Mouse (Mus musculus) cerebellum, postnatal 25 days (tissue): Measurements from ENCODE around the gene Golph3.

Source experiments
- DNase-seq, 2 experiments: peaks; one replicate each; pipeline ENCODE4 v3.0.0; 2021; ENCODE audit warnings: mixed read lengths in 2 of 2

Golph3 gene

GRCm38 (mm10) chr15:12321091-12321787, at the start of gene Golph3:
Gene Golph3, plus strand, starts transcription at chr15:12321450.
- peak; percentile 96 to 99 for DNase-seq

GRCm38 (mm10) chr15:12273325-12274052, 47.8 kb upstream of the Golph3 start:
- DNase-seq, result peak in 1 of 2 experiments; percentile 23

GRCm38 (mm10) chr15:12274053-12274769, 47.0 kb upstream of the Golph3 start:
- no peak for DNase-seq

- no peak for DNase-seq
Observed at GRCm38 (mm10) chr15:12275091-12275623, 46.1 kb upstream of the Golph3 start.

GRCm38 (mm10) chr15:12279816-12280215, 41.4 kb upstream of the Golph3 start:
- no peak for DNase-seq

- no peak for DNase-seq
Observed at GRCm38 (mm10) chr15:12284794-12285534, 36.3 kb upstream of the Golph3 start.

- no peak for DNase-seq
Observed at GRCm38 (mm10) chr15:12285535-12285809, 35.8 kb upstream of the Golph3 start.

GRCm38 (mm10) chr15:12290330-12290729, 30.9 kb upstream of the Golph3 start:
- no peak for DNase-seq

- DNase-seq, result no peak
Observed at GRCm38 (mm10) chr15:12291757-12292156, 29.5 kb upstream of the Golph3 start.

- DNase-seq, result no peak
Observed at GRCm38 (mm10) chr15:12296228-12296627, 25.0 kb upstream of the Golph3 start.

- no peak for DNase-seq
Observed at GRCm38 (mm10) chr15:12298231-12298737, 23.0 kb upstream of the Golph3 start.

- DNase-seq, result no peak
Observed at GRCm38 (mm10) chr15:12301771-12302170, 19.5 kb upstream of the Golph3 start.

GRCm38 (mm10) chr15:12306188-12307071, 14.8 kb upstream of the Golph3 start:
- DNase-seq, result no peak

GRCm38 (mm10) chr15:12307114-12307513, 14.1 kb upstream of the Golph3 start:
- no peak for DNase-seq

GRCm38 (mm10) chr15:12308539-12308938, 12.7 kb upstream of the Golph3 start:
- no peak for DNase-seq

- no peak for DNase-seq
Observed at GRCm38 (mm10) chr15:12310676-12311075, 10.6 kb upstream of the Golph3 start.

GRCm38 (mm10) chr15:12311465-12311864, 9.8 kb upstream of the Golph3 start:
- DNase-seq, result no peak

- DNase-seq, result no peak
Observed at GRCm38 (mm10) chr15:12313255-12313654, 8.0 kb upstream of the Golph3 start.

- no peak for DNase-seq
Observed at GRCm38 (mm10) chr15:12314584-12314983, 6.7 kb upstream of the Golph3 start.

- no peak for DNase-seq
Observed at GRCm38 (mm10) chr15:12315996-12316395, 5.3 kb upstream of the Golph3 start.

GRCm38 (mm10) chr15:12317290-12317689, 4.0 kb upstream of the Golph3 start:
- no peak for DNase-seq

- DNase-seq, result no peak
Observed at GRCm38 (mm10) chr15:12318451-12318850, 2.8 kb upstream of the Golph3 start.
